ENCODE assay signal across 17 mouse cellular contexts in genomic region chr7:46833670-46834255, GRCm38 (mm10). TPM values are rescaled to one million over a fixed set of nuclear protein-coding genes. Genes with fewer than 3 reads are reported as not detected.
DNase-seq lines count a peak whose midpoint lies in the region; ATAC-seq and TF ChIP-seq lines count a peak whose summit lies in the region.
"Had no signal": no experiment of that assay in that cellular context is flagged by ENCODE, and none has a peak within 500 bp of the region (broad histone marks: within the 10 kb centered on the region; RNA-seq: fewer than 3 reads in every experiment).

No protein-coding gene starts in this region.

- H3K27ac ChIP-seq in lung, postnatal 0 days (ENCODE audit: low read length), result peak overlapping the region; percentile 15; the same call in 1 of the 2 replicates
- peak overlapping the region; percentile 31 for H3K27ac ChIP-seq in liver, embryonic 15.5 days (replicated peaks)
- H3K27ac ChIP-seq in stomach, embryonic 16.5 days (ENCODE audit: low read length), result peak overlapping the region; percentile 21; the same call in 1 of the 2 replicates
- H3K27ac ChIP-seq: embryonic facial prominence, embryonic 12.5 days; heart, adult 2 months; hindbrain, postnatal 0 days; left cerebral cortex, adult 2 months had no signal

- no peak overlapping the region for H3K4me3 ChIP-seq in lung, postnatal 0 days (ENCODE audit: low read depth, low read length)
- no peak overlapping the region for H3K4me3 ChIP-seq in liver, embryonic 15.5 days (replicated peaks)
- H3K4me3 ChIP-seq in stomach, embryonic 16.5 days (replicated peaks; ENCODE audit: low read length), result no peak overlapping the region
- H3K4me3 ChIP-seq: embryonic facial prominence, embryonic 12.5 days; heart, adult 2 months; left cerebral cortex, adult 2 months had no signal

- H3K27me3 ChIP-seq in lung, postnatal 0 days (replicated peaks; ENCODE audit: insufficient read depth, low read length), result no peaks in the 10 kb centered on the region
- H3K27me3 ChIP-seq in liver, embryonic 15.5 days, result no peaks in the 10 kb centered on the region
- H3K27me3 ChIP-seq in stomach, embryonic 16.5 days (ENCODE audit: control insufficient read depth, insufficient read depth, low read length), result no peaks in the 10 kb centered on the region
- H3K27me3 ChIP-seq: embryonic facial prominence, embryonic 12.5 days had no signal

- no peak for TF ChIP-seq CTCF in lung, postnatal 0 days (IDR thresholded peaks at IDR 0.05)

- H3K36me3 ChIP-seq in lung, postnatal 0 days (ENCODE audit: insufficient read depth, low read length), result no peaks in the 10 kb centered on the region
- H3K36me3 ChIP-seq in liver, embryonic 15.5 days (replicated peaks), result no peaks in the 10 kb centered on the region
- H3K36me3 ChIP-seq in stomach, embryonic 16.5 days (ENCODE audit: control insufficient read depth, insufficient read depth, low read length), result no peaks in the 10 kb centered on the region
- H3K36me3 ChIP-seq: embryonic facial prominence, embryonic 12.5 days had no signal

- no peak for TF ChIP-seq EP300 in lung, postnatal 0 days (IDR thresholded peaks at IDR 0.05)

- H3K9me3 ChIP-seq in lung, postnatal 0 days (ENCODE audit: low read length), result no peaks in the 10 kb centered on the region
- H3K9me3 ChIP-seq in liver, embryonic 15.5 days (replicated peaks), result no peaks in the 10 kb centered on the region
- H3K9me3 ChIP-seq in stomach, embryonic 16.5 days (replicated peaks; ENCODE audit: control insufficient read depth, low read length), result no peaks in the 10 kb centered on the region
- H3K9me3 ChIP-seq: embryonic facial prominence, embryonic 12.5 days had no signal

- ATAC-seq in lung, postnatal 0 days, result no peak
- ATAC-seq in granulocyte monocyte progenitor cell, adult 5-6 weeks (replicated peaks; ENCODE audit: poor library complexity, severe bottlenecking), result peak; percentile 66
- ATAC-seq in liver, embryonic 15.5 days (ENCODE audit: insufficient read depth), result no peak
- no peak for ATAC-seq in stomach, embryonic 16.5 days (ENCODE audit: insufficient read depth, low FRiP score)
- ATAC-seq: hindbrain, postnatal 0 days had no signal

- H3K4me1 ChIP-seq in lung, postnatal 0 days (ENCODE audit: insufficient read depth, low read depth, low read length), result peaks cover 22% of the 10 kb centered on the region; the same call in 1 of the 2 replicates
- peaks cover 59% of the 10 kb centered on the region for H3K4me1 ChIP-seq in liver, embryonic 15.5 days (replicated peaks)
- H3K4me1 ChIP-seq in stomach, embryonic 16.5 days (ENCODE audit: control insufficient read depth, insufficient read depth, low read length), result peaks cover 17% of the 10 kb centered on the region

- H3K4me2 ChIP-seq in lung, postnatal 0 days (replicated peaks; ENCODE audit: low read depth, low read length), result no peak overlapping the region
- no peak overlapping the region for H3K4me2 ChIP-seq in liver, embryonic 15.5 days
- no peak overlapping the region for H3K4me2 ChIP-seq in stomach, embryonic 16.5 days (ENCODE audit: low read depth, low read length)
- H3K4me2 ChIP-seq: embryonic facial prominence, embryonic 12.5 days had no signal

- H3K9ac ChIP-seq in lung, postnatal 0 days (replicated peaks; ENCODE audit: low read depth), result no peak overlapping the region
- H3K9ac ChIP-seq in liver, embryonic 15.5 days, result no peak overlapping the region
- no peak overlapping the region for H3K9ac ChIP-seq in stomach, embryonic 16.5 days (ENCODE audit: low read length)
- H3K9ac ChIP-seq: embryonic facial prominence, embryonic 12.5 days had no signal

- WGBS in lung, postnatal 0 days, result 71% methylated on average over 7 of the region's 7 CpGs
- 45% methylated on average over 7 of the region's 7 CpGs for WGBS in liver, embryonic 15.5 days (ENCODE audit: insufficient replicate concordance)
- WGBS in stomach, embryonic 16.5 days, result 73% methylated on average over 7 of the region's 7 CpGs

- peak; percentile 28 for DNase-seq in lung, postnatal 0 days (ENCODE audit: low spot score)
- no peak for DNase-seq in lung, postnatal 25 days (ENCODE audit: low spot score)
- DNase-seq in left cerebral cortex, adult 11 months (ENCODE audit: low spot score), result no peak
- no peak for DNase-seq in layer of hippocampus, adult 9-11 months
- DNase-seq: cerebellum, postnatal 10 days; heart, postnatal 36 days had no signal

RNA-seq across cellular contexts. Expression of gene Ldha, which starts 7.5 kb away (rescaled TPM):
- 533 and 589 TPM in 2 replicates for polyA plus RNA-seq in lung, postnatal 0 days (2015; fragmentation: Nextera tagmentation; extraction: Ambion mirVana)
- 641 and 708 TPM in 2 replicates for total RNA-seq in granulocyte monocyte progenitor cell, adult 5-6 weeks (2014; fragmentation: Nextera tagmentation)
- 507 and 538 TPM in 2 replicates for total RNA-seq in granulocyte monocyte progenitor cell, adult 5-6 weeks (2017)
- 1,291 and 1,714 TPM in 2 replicates for polyA plus RNA-seq in liver, embryonic 15.5 days (2015; fragmentation: Nextera tagmentation; extraction: Ambion mirVana)
- 1,904 and 2,036 TPM in 2 replicates for polyA plus RNA-seq in stomach, embryonic 16.5 days (2015; fragmentation: Nextera tagmentation; extraction: Ambion mirVana)

RNA-seq across cellular contexts. Expression of gene Ldhc, which starts 27.2 kb away (rescaled TPM):
- 0.11 TPM in 1 of 2 replicates, not detected in the other for polyA plus RNA-seq in lung, postnatal 0 days (2015; fragmentation: Nextera tagmentation; extraction: Ambion mirVana)
- 3.5 TPM in 1 of 2 replicates, not detected in the other for total RNA-seq in granulocyte monocyte progenitor cell, adult 5-6 weeks (2014; fragmentation: Nextera tagmentation)
- 1.2 TPM in 1 of 2 replicates, not detected in the other for total RNA-seq in granulocyte monocyte progenitor cell, adult 5-6 weeks (2017)
- 0.18 TPM in 1 of 2 replicates, not detected in the other for polyA plus RNA-seq in liver, embryonic 15.5 days (2015; fragmentation: Nextera tagmentation; extraction: Ambion mirVana)
- polyA plus RNA-seq in stomach, embryonic 16.5 days (2015; fragmentation: Nextera tagmentation; extraction: Ambion mirVana), result not detected in 2 replicates
- total RNA-seq: adrenal gland, adult 2 months; heart, adult 2 months; heart, postnatal 36 days; hindbrain, postnatal 0 days; left cerebral cortex, adult 2 months had no signal
- polyA plus RNA-seq: adrenal gland, adult 2 months; embryonic facial prominence, embryonic 12.5 days; frontal cortex, adult 2 months; limb, embryonic 14.5 days; thymus, postnatal 0 days had no signal

RNA-seq across cellular contexts. Expression of gene Gtf2h1, which starts 37.9 kb away (rescaled TPM):
- polyA plus RNA-seq in lung, postnatal 0 days (2015; fragmentation: Nextera tagmentation; extraction: Ambion mirVana), result 29.1 and 30.6 TPM in 2 replicates
- total RNA-seq in granulocyte monocyte progenitor cell, adult 5-6 weeks (2014; fragmentation: Nextera tagmentation), result 30.3 and 46.6 TPM in 2 replicates
- total RNA-seq in granulocyte monocyte progenitor cell, adult 5-6 weeks (2017), result 67.0 and 83.9 TPM in 2 replicates
- polyA plus RNA-seq in liver, embryonic 15.5 days (2015; fragmentation: Nextera tagmentation; extraction: Ambion mirVana), result 25.4 and 26.3 TPM in 2 replicates
- polyA plus RNA-seq in stomach, embryonic 16.5 days (2015; fragmentation: Nextera tagmentation; extraction: Ambion mirVana), result 50.0 and 51.6 TPM in 2 replicates

RNA-seq across cellular contexts. Expression of gene Hps5, which starts 37.9 kb away (rescaled TPM):
- 12.7 and 13.7 TPM in 2 replicates for polyA plus RNA-seq in lung, postnatal 0 days (2015; fragmentation: Nextera tagmentation; extraction: Ambion mirVana)
- 17.0 and 32.8 TPM in 2 replicates for total RNA-seq in granulocyte monocyte progenitor cell, adult 5-6 weeks (2014; fragmentation: Nextera tagmentation)
- 19.1 and 27.6 TPM in 2 replicates for total RNA-seq in granulocyte monocyte progenitor cell, adult 5-6 weeks (2017)
- 6.7 and 7.5 TPM in 2 replicates for polyA plus RNA-seq in liver, embryonic 15.5 days (2015; fragmentation: Nextera tagmentation; extraction: Ambion mirVana)
- 20.5 and 23.4 TPM in 2 replicates for polyA plus RNA-seq in stomach, embryonic 16.5 days (2015; fragmentation: Nextera tagmentation; extraction: Ambion mirVana)
